In genomic region chr17:27799771-27800584, GRCm38 (mm10) we compare ENCODE assay signal across 7 mouse cellular contexts. TPM values are rescaled to one million over a fixed set of nuclear protein-coding genes. Genes with fewer than 3 reads are reported as not detected.
DNase-seq lines count a peak whose midpoint lies in the region; ATAC-seq and TF ChIP-seq lines count a peak whose summit lies in the region.

No protein-coding gene starts in this region.

- peak overlapping the region; percentile 3; the same call in 1 of the 2 replicates for H3K9ac ChIP-seq in hindbrain, embryonic 13.5 days
- H3K9ac ChIP-seq in neural tube, embryonic 14.5 days (replicated peaks; ENCODE audit: low read depth, low read length) = 0 out of 2 replicates have a peak overlapping the region, but pooled peaks have one; percentile 3

- 66% methylated on average over 16 of the region's 16 CpGs for WGBS in hindbrain, embryonic 13.5 days
- 42% methylated on average over 16 of the region's 16 CpGs for WGBS in neural tube, embryonic 14.5 days

- peak; percentile 36 for ATAC-seq in activated CD4-positive, CD25-positive, alpha-beta regulatory T cell, adult 4 months
- ATAC-seq in hindbrain, embryonic 13.5 days (ENCODE audit: low FRiP score) = no peak
- no peak for ATAC-seq in neural tube, embryonic 14.5 days (ENCODE audit: low read depth)

- H3K27me3 ChIP-seq in E14TG2a.4 (ENCODE audit: insufficient read depth, low read length) = no peaks in the 10 kb centered on the region
- no peaks in the 10 kb centered on the region for H3K27me3 ChIP-seq in hindbrain, embryonic 13.5 days
- no peaks in the 10 kb centered on the region for H3K27me3 ChIP-seq in neural tube, embryonic 14.5 days (ENCODE audit: control insufficient read depth, insufficient read depth, low read length)

- H3K4me3 ChIP-seq in E14TG2a.4 (replicated peaks; ENCODE audit: low read length) = peak overlapping the region; percentile 64
- no peak overlapping the region for H3K4me3 ChIP-seq in hindbrain, embryonic 13.5 days
- H3K4me3 ChIP-seq in neural tube, embryonic 14.5 days (ENCODE audit: low read depth, low read length) = no peak overlapping the region

- peaks cover 92% of the 10 kb centered on the region for H3K4me1 ChIP-seq in E14TG2a.4 (replicated peaks; ENCODE audit: low read depth, low read length)
- H3K4me1 ChIP-seq in hindbrain, embryonic 13.5 days (replicated peaks) = peaks cover 51% of the 10 kb centered on the region
- peaks cover 33% of the 10 kb centered on the region for H3K4me1 ChIP-seq in neural tube, embryonic 14.5 days (ENCODE audit: control insufficient read depth, insufficient read depth, low read length)

- H3K4me2 ChIP-seq in hindbrain, embryonic 13.5 days = no peak overlapping the region
- H3K4me2 ChIP-seq in neural tube, embryonic 14.5 days (ENCODE audit: low read depth, low read length) = no peak overlapping the region

- H3K9me3 ChIP-seq in E14TG2a.4 (ENCODE audit: low read length) = no peaks in the 10 kb centered on the region
- H3K9me3 ChIP-seq in hindbrain, embryonic 13.5 days = no peaks in the 10 kb centered on the region
- H3K9me3 ChIP-seq in neural tube, embryonic 14.5 days (ENCODE audit: control insufficient read depth, low read length) = no peaks in the 10 kb centered on the region

- peaks cover 11% of the 10 kb centered on the region; the same call in 1 of the 2 replicates for H3K36me3 ChIP-seq in E14TG2a.4 (ENCODE audit: insufficient read depth, low read length)
- no peaks in the 10 kb centered on the region for H3K36me3 ChIP-seq in hindbrain, embryonic 13.5 days
- H3K36me3 ChIP-seq in neural tube, embryonic 14.5 days (ENCODE audit: control insufficient read depth, insufficient read depth, low read length) = no peaks in the 10 kb centered on the region

- peak overlapping the region; percentile 58 for H3K27ac ChIP-seq in hindbrain, embryonic 13.5 days
- peak overlapping the region; percentile 57 for H3K27ac ChIP-seq in neural tube, embryonic 14.5 days (ENCODE audit: low read depth, low read length)

- no peak for TF ChIP-seq CTCF in E14TG2a.4 (conservative IDR thresholded peaks at IDR 0.05; ENCODE audit: low read length)

- peak; percentile 48 for DNase-seq in liver
- no peak for DNase-seq in spleen, postnatal 10 days (ENCODE audit: low spot score in 2 of 2)
- DNase-seq in right cerebral cortex, adult 2 months (ENCODE audit: low spot score in 2 of 2) = no peak

RNA-seq across cellular contexts. Expression of gene D17Wsu92e, which starts 20.5 kb away (rescaled TPM):
- 10 to 100 TPM; 14.1 to 15.2 TPM for polyA plus RNA-seq in activated CD4-positive, CD25-positive, alpha-beta regulatory T cell, adult 4 months (2017; shearing (Covaris generic))
- polyA plus RNA-seq in hindbrain, embryonic 13.5 days (2015; fragmentation: Nextera tagmentation; extraction: Ambion mirVana) = 10.0 and 10.1 TPM in 2 replicates
- polyA plus RNA-seq in neural tube, embryonic 14.5 days (2014; fragmentation: Nextera tagmentation; extraction: Ambion mirVana) = 10.0 and 11.0 TPM in 2 replicates

RNA-seq across cellular contexts. Expression of gene Snrpc, which starts 38.0 kb away (rescaled TPM):
- 100 to 1,000 TPM; 108 to 126 TPM for polyA plus RNA-seq in activated CD4-positive, CD25-positive, alpha-beta regulatory T cell, adult 4 months (2017; shearing (Covaris generic))
- 260 and 270 TPM in 2 replicates for polyA plus RNA-seq in hindbrain, embryonic 13.5 days (2015; fragmentation: Nextera tagmentation; extraction: Ambion mirVana)
- polyA plus RNA-seq in neural tube, embryonic 14.5 days (2014; fragmentation: Nextera tagmentation; extraction: Ambion mirVana) = 211 and 216 TPM in 2 replicates

RNA-seq across cellular contexts. Expression of gene Uhrf1bp1, which starts 56.3 kb away (rescaled TPM):
- polyA plus RNA-seq in activated CD4-positive, CD25-positive, alpha-beta regulatory T cell, adult 4 months (2017; shearing (Covaris generic)) = 1 to 10 TPM in 1 of 2 experiments, under 1 TPM in 1; 0.93 to 1.4 TPM
- polyA plus RNA-seq in hindbrain, embryonic 13.5 days (2015; fragmentation: Nextera tagmentation; extraction: Ambion mirVana) = 5.6 and 6.7 TPM in 2 replicates
- 7.3 and 9.0 TPM in 2 replicates for polyA plus RNA-seq in neural tube, embryonic 14.5 days (2014; fragmentation: Nextera tagmentation; extraction: Ambion mirVana)
